Mouse (Mus musculus) fat pad, adult 2 months (tissue): ENCODE measurements around the gene Zfp598.
"Not testable (repeated sequence)": the region's sequence is repeated elsewhere in the genome, so short reads cannot be mapped to it uniquely, and the experiment has no call there.

Experiments used
- DNase-seq: peaks from one replicate; pipeline ENCODE4 v3.0.0-alpha.2; 2011; ENCODE audit warnings: low read depth, low spot score; ENCODE audit errors: extremely low read depth

Gene Zfp598

GRCm38 (mm10) chr17:24718938-24719337 is 49.5 kb downstream of the Zfp598 start:
- DNase-seq = not testable (repeated sequence)

- peak; percentile 75 for DNase-seq
Measured at GRCm38 (mm10) chr17:24719494-24720222, 50.2 kb downstream of the Zfp598 start.

- not testable (repeated sequence) for DNase-seq
Measured at GRCm38 (mm10) chr17:24720616-24721015, 51.1 kb downstream of the Zfp598 start.

- not testable (repeated sequence) for DNase-seq
Measured at GRCm38 (mm10) chr17:24721383-24721955, 52.0 kb downstream of the Zfp598 start.

GRCm38 (mm10) chr17:24722220-24722924 is 52.9 kb downstream of the Zfp598 start:
- no peak for DNase-seq

GRCm38 (mm10) chr17:24723122-24723880 is 53.8 kb downstream of the Zfp598 start:
- DNase-seq = no peak

GRCm38 (mm10) chr17:24723881-24724180 is 54.3 kb downstream of the Zfp598 start:
- DNase-seq = no peak

GRCm38 (mm10) chr17:24724184-24724583 is 54.7 kb downstream of the Zfp598 start, which contains the start of gene Ndufb10:
Ndufb10 (minus strand) TSS chr17:24724478.
- no peak for DNase-seq

- DNase-seq = no peak
Measured at GRCm38 (mm10) chr17:24725637-24726390, 56.3 kb downstream of the Zfp598 start.

- DNase-seq = no peak
Measured at GRCm38 (mm10) chr17:24727618-24728017, 58.1 kb downstream of the Zfp598 start, which contains the start of gene Rpl3l. Rpl3l (plus strand) TSS chr17:24727820.

GRCm38 (mm10) chr17:24728184-24728583 is 58.7 kb downstream of the Zfp598 start:
- DNase-seq = no peak

- no peak for DNase-seq
Measured at GRCm38 (mm10) chr17:24729067-24729466, 59.6 kb downstream of the Zfp598 start.

- DNase-seq = no peak
Measured at GRCm38 (mm10) chr17:24730787-24731186, 61.3 kb downstream of the Zfp598 start.
